Mouse (Mus musculus) v-Abl transformed pro-B cells (cell line): ENCODE measurements around the gene Gm21969.

ENCODE experiments used
- in situ Hi-C, 2 experiments: fragments of 400-800 bp; cut with MboI; formaldehyde crosslinking; loops; one replicate each; pipeline ENCODE4 v1.15.1; 2025; ENCODE audit not compliant: unreplicated experiment in 2 of 2

Gene Gm21969

DNA sequence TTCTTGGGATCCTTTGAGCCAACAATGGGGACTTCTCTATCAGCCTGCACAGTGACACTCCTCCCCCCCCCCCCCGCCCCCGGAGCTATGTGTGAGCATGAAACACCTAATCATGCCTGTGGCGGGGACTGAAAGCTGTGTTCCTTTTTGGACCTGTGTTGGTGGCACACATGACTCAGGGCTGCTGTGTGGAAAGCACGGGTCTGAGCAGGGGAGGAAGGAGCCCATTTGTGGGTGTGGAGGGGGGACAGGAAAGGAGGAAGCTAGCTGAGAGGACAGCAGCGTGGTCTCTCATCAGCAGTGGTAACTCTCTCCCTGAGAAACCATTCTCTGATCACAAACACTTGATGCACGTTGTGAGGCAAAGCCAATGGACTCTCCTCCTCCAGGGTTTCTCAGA is 37.8 kb downstream of the Gm21969 start:
- in situ Hi-C loops: loop anchor here (10.0 to 25.0 kb wide), 3 partner anchors 553 to 1097 kb away; partner anchors contain the start of genes Htr6 (in 1 of the 2), Nbl1 (in 1 of the 2) and Padi6 (in 1 of the 2)

GRCm38 (mm10) chr4:139641829-139642425 is 38.9 kb downstream of the Gm21969 start:
- in situ Hi-C loops: loop anchor here (10.0 to 25.0 kb wide), 3 partner anchors 555 to 1095 kb away; partner anchors contain the start of genes Htr6 (in 1 of the 2), Nbl1 (in 1 of the 2) and Padi6 (in 1 of the 2)

DNA sequence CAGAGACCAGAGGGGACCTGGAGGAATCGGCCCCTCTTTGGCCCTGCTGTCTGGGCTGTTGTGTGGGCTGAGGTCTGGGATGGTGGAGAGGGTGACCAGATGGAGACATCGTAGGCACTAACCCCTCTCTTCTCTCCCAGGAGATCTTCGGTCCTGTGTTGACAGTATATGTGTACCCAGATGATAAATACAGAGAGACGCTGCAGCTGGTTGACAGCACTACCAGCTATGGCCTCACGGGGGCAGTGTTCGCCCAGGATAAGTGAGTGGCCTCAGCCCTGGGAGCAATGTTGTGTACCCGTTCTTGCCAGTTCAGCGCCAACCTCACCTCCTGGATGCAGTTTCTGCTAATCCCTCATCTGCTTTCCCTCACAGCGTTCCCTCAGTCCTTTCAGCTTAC is 41.0 kb downstream of the Gm21969 start:
- in situ Hi-C loops: loop anchor here (10.0 to 25.0 kb wide), 3 partner anchors 557 to 1093 kb away; partner anchors contain the start of genes Htr6 (in 1 of the 2), Nbl1 (in 1 of the 2) and Padi6 (in 1 of the 2)

DNA sequence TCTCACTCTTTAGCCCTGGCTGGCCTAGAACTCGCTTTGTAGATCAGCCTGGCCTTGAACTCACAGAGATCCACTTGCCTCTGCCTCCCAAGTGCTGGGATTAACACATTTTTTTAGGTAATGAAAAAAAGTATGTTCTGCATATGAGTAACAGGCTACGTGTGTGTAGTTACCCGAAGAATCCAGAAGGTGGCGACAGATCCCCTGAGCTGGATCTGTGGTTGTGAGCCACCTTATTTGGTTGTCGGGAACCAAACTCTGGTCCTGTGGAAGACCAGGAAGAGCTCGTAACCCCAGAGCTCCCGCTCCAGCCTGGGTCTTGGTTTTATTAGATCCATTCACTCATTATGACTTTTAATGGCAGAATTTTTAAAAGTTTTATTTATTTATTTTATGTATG is 43.9 kb downstream of the Gm21969 start:
- in situ Hi-C loops: loop anchor here (5.0 to 25.0 kb wide), 6 partner anchors 35 to 1090 kb away; partner anchors contain the start of genes Htr6 (in 1 of the 2), Nbl1 (in 1 of the 2) and Padi6 (in 1 of the 2)

DNA sequence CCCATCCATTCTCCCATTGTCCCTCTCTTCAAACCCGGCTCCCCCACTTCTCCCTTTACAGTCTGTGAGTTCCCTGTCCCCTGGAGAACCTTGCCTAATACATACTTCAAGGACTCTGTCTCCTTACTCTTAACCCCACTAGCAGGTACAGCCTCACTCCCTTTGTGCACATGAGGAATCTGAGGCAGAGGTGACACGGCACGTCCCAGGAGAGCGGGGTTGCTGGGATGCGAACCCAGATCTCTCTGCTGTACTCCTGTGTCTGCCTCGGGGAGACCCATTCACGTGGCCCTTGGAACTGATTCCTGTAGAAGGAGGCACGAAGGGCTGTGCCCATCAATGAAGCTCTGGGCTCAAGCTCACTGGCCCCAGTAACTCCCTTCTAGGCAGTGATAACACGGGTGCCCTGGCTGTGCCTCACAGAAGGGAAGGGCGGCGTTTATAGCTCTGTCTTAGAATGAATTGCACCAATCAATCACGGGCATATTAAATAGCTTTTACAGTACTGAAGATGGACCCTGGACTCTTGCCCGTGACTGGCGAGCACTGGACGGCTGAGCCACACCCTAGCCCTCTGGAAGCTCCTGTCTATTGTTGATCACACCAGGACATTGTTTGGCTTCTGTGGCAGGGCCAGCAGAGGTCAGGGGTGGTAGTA is 47.2 kb downstream of the Gm21969 start:
- in situ Hi-C loops: loop anchor here in 1 of 2 experiments (25.0 kb wide), 1 partner anchor 912 kb away; no protein-coding TSS in a partner anchor

DNA sequence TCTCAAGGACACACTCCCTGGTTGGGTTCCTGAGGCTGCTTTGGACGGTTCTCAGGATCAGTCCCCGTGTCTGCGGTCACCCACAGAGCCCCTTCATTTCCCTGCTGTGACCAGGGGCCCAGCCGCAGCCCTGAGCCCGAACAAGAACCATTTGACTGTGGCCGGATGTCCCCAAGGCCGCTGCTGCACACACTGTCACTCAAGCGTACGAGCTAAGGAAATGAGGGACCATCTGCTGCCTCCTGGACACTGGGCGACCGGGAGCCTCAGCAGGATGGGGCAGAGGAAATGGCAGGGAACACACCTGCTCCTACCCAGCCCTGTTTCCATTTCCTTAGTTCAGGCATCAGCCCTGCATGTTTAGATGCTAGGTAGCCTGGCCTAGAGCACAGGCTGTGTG is 47.9 kb downstream of the Gm21969 start:
- in situ Hi-C loops: loop anchor here in 1 of 2 experiments (25.0 kb wide), 1 partner anchor 911 kb away; no protein-coding TSS in a partner anchor

DNA sequence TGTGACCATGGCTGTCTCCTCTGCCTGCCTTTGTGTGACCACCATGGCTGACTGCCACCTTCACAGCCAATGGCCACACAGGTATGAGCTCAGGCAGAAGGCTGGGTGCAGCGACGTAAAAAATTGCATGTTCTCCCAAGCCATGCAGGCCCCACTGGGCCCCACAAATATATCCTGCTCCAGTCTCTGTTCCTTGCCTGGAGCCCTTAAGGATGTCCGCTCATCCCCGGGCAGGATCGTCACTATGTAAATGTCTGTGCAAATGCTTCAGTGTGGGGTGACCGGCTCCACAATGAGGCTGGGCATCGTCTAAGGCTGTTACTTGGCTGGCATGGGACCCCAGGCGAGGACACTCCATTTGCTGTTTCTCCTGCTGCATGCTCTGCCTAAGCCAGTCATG is 50.3 kb downstream of the Gm21969 start, which contains the start of gene Tas1r2:
Gene Tas1r2 (plus strand): TSS at position 301 of the 400 bp plus-strand sequence.
- in situ Hi-C loops: loop anchor here in 1 of 2 experiments (25.0 kb wide), 1 partner anchor 909 kb away; no protein-coding TSS in a partner anchor

DNA sequence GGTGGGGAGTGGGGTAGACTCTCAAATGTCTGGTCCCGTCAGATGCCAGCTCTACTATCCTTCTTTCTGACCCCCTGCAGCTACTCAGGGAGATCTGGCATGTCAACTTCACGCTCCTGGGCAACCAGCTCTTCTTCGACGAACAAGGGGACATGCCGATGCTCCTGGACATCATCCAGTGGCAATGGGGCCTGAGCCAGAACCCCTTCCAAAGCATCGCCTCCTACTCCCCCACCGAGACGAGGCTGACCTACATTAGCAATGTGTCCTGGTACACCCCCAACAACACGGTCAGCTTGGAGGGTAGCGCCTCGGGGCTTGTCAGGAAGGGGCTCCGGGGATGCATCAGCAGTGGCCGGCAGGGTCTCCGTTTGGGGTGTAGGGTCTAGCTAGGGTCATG is 58.9 kb downstream of the Gm21969 start:
- in situ Hi-C loops: loop anchor here in 1 of 2 experiments (25.0 kb wide), 1 partner anchor 900 kb away; no protein-coding TSS in a partner anchor

- in situ Hi-C loops: loop anchor here in 1 of 2 experiments (25.0 kb wide), 1 partner anchor 895 kb away; no protein-coding TSS in a partner anchor
Measured at GRCm38 (mm10) chr4:139667632-139668031, 64.6 kb downstream of the Gm21969 start.

DNA sequence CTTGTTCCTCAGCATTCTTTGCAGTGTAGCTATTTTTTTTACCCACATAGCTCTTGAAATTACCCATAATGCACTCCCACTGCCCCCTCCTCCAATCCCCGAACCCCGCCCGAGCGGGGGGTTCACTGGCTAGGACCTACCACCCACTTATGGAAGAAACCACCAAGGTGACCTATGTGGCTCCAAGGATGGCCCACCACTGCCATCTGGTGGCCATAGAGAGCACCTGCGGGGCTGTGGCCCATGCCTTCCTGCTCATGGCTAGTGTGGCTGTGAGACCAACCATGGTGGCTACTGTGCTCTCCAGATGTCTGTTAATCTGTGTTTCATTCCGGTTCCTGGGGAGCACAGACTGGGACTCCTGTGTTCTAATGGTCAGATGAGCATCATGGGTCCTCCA is 66.9 kb downstream of the Gm21969 start:
- in situ Hi-C loops: loop anchor here in 1 of 2 experiments (25.0 kb wide), 1 partner anchor 892 kb away; no protein-coding TSS in a partner anchor

DNA sequence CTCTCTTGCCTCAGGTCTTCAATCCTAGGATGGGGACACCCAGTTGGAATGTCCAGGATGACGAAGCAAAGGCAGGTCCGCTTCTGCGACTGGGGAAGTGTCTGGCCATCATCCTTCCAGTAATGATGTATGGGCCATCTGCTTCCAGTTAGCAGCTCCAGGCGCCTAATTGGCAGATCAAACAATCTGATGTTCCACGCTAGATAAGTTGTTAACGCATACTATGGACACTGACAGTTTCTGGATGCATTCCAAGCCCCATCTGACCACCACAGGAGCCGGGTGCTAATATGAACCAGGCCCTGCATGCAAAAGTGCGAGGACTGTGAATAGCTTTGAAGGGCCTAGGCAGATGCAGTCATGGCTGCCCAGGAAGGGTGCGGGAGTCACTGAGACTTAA is 72.7 kb downstream of the Gm21969 start:
- in situ Hi-C loops: loop anchor here in 1 of 2 experiments (25.0 kb wide), 1 partner anchor 1212 kb away; no protein-coding TSS in a partner anchor

- in situ Hi-C loops: loop anchor here (5.0 to 25.0 kb wide), 3 partner anchors 37 to 1203 kb away; no protein-coding TSS in a partner anchor
Measured at GRCm38 (mm10) chr4:139683728-139684638, 81.0 kb downstream of the Gm21969 start.

DNA sequence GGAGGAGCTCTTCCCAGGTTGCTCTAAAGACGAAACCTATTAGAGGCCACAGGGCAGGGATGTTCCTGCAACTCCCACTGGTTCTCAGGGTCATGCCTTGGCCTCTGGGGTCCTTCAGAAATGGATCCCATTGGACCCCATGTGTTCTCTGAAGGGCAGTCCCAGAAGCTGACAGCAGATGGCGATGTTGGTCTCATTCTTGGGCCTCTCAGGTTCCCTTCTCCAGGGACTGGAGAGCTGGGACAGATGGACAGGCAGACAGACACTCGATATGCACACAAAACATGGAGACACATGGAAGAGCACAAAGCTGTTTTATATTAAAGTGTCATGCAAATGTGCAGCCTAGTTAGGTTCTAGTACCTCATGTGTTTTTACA is 81.6 kb downstream of the Gm21969 start:
- in situ Hi-C loops: loop anchor here (5.0 to 25.0 kb wide), 3 partner anchors 37 to 1203 kb away; no protein-coding TSS in a partner anchor

- in situ Hi-C loops: loop anchor here in 1 of 2 experiments (25.0 kb wide), 1 partner anchor 1199 kb away; no protein-coding TSS in a partner anchor
Measured at GRCm38 (mm10) chr4:139688058-139688457, 85.1 kb downstream of the Gm21969 start.

DNA sequence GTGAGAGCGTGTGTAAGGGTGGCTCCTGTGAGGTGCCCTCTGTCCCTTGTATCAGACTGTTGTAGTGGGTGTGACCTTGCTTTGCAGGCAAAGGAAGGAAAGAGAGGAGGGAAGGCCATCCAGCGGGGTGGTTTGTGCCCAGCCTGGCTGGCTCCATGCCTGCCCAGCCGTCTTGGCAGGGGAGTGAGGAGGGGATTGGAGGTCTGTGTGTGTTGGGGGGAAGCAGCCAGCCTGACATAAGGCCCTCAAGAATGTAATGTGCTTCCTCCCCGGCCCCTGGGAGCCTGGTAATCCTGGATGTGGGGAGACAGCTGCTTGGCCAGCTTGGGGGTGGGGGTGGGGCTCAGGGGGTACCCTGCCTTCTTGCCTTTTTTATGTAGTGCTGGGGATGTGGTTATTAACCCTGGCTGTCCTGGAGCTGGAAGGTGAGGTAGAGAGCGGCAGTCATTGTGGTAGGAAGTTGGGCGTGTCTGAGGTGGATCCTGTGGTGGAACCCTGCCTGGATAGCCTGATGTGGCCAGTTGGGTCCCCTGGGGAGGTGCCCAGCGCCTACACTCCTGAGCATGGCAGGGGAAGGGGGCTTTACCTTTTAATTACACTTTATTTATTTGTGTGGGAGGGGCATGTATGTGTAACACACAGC is 86.8 kb downstream of the Gm21969 start:
- in situ Hi-C loops: loop anchor here in 1 of 2 experiments (25.0 kb wide), 1 partner anchor 1198 kb away; no protein-coding TSS in a partner anchor

GRCm38 (mm10) chr4:139693315-139693714 is 90.3 kb downstream of the Gm21969 start:
- in situ Hi-C loops: loop anchor here in 1 of 2 experiments (25.0 kb wide), 1 partner anchor 1194 kb away; no protein-coding TSS in a partner anchor

DNA sequence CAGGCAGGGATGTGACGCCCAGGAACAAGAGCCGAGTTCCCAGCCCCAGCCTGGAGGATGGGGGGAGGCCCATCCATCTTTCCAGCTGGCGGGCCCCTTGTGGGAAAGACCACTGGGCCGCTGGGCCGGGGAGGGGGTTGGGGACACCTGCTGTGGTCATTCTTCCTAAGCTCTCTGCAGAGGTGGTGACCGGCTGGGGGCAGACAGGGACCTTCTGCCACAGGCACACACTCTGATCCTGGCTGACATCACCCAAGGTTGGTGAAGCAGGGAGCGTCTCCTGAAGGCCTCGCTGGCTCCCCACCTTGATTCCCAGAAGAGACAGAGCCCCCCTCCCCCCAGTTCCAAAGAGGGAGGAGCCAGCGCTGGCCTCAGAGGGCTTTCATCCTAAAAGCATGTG is 94.8 kb downstream of the Gm21969 start:
- in situ Hi-C loops: loop anchor here in 1 of 2 experiments (25.0 kb wide), 1 partner anchor 1190 kb away; no protein-coding TSS in a partner anchor

DNA sequence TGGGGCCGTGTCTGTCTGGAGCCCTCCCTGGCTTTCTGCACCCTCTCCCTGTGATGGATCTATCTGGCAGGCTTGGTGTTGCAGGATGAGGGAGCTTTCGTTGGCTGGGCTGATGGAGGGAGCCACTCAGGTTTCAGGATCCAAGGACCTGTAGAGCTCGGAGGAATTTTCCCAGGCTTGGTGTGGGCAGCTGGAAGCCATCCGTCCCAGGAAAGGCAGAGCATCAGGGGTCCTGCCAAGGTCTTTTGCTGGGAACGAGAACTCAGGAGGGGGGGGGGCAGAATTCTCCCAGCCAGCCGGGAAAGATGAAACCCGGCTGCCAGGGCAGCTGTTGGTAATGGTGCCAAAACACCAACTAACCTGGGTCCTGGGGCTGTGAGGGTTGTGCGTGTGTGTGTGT is 95.6 kb downstream of the Gm21969 start:
- in situ Hi-C loops: loop anchor here in 1 of 2 experiments (25.0 kb wide), 1 partner anchor 1189 kb away; no protein-coding TSS in a partner anchor

DNA sequence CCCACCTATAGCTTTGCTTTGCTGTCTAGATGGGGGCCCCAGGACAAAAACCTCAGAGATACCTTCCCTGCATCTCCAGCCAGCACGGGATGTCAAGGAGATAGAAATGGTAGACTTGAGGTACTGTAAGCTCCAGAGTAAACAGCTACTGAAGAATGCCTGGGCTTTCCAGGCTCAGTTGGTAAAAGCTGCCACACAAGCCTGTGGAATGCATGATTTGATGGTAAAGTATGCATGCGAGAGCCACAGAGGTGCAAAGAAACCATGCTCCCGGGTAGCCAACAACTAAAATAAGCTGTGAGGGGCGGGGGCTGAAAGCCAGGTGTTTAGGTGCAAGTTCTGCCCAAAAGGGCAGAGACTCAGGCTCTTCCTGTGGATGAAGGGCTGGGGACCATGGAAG is 99.9 kb downstream of the Gm21969 start:
- in situ Hi-C loops: no loop called here
